Mouse (Mus musculus): ENCODE measurements around the gene Hipk2. TPM values are rescaled to one million over a fixed set of nuclear protein-coding genes. Genes with fewer than 3 reads are reported as not detected.

Gene Hipk2
- polyA plus RNA-seq, 1 experiment from 2014 or later, result 34.6 TPM

DNA sequence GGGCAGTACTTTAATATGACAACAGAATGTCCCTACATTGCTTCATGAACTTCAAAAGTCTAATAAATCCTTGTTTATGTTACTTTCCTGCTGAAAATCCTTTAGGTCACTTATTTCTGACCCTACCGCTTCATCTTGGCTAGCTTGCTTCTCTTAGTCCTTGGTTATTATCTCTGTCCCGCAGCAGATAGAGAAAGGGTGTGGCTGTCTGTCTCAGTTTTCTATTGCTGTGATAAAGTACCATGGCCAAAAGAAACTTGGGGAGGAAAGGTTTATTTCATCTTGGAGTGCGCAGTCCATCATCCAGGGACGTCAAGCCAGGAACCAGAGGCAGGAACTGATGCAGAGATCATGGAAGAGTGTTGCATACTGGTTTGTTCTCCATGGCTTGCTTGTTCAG lies 40.6 kb upstream of the Hipk2 start:
- no peak for ATAC-seq (ENCODE audit: low FRiP score, low read depth)
- no peak overlapping the region for H3K9ac ChIP-seq
- no peak overlapping the region for H3K4me3 ChIP-seq

DNA sequence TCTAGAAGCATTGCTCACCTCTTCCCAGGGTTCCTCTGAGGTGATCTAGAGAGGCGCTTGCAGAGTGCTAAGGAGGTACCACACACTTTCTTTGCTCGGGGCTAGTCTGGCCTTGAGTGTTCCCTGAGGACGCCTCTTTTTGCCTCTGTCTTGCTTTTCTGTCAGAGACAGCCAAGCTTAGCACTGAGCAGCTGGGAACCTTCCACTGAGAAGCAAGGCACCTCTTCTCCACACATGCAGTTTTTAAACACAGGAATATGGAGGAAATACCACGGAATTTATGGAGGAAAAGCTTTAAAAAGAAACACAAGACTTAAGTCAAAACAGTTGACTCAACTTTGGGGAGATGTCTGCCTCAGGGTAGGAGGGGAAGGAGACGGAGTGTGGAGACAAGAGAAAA lies 39.8 kb upstream of the Hipk2 start:
- Histone ChIP-seq H3K4me1 (replicated peaks) (peaks cover 18% of the 10 kb centered on the region), H3K9me3 (no peaks in the 10 kb centered on the region), H3K4me2 (no peak overlapping the region), H3K4me3 (no peak overlapping the region), H3K9ac (no peak overlapping the region), H3K27me3 (no peaks in the 10 kb centered on the region), H3K36me3 (no peaks in the 10 kb centered on the region), H3K27ac (replicated peaks) (no peak overlapping the region)
- WGBS, result 57% methylated on average over 5 of the region's 5 CpGs
- ATAC-seq (ENCODE audit: low FRiP score, low read depth), result no peak

More for the DNA sequence above, 40.6 kb upstream of the Hipk2 start:
- Histone ChIP-seq H3K36me3 (no peaks in the 10 kb centered on the region), H3K4me1 (replicated peaks) (peaks cover 18% of the 10 kb centered on the region), H3K4me2 (no peak overlapping the region), H3K27me3 (no peaks in the 10 kb centered on the region), H3K9me3 (no peaks in the 10 kb centered on the region), H3K27ac (replicated peaks) (no peak overlapping the region)
- WGBS, result 92% methylated on average over 4 of the region's 4 CpGs

DNA sequence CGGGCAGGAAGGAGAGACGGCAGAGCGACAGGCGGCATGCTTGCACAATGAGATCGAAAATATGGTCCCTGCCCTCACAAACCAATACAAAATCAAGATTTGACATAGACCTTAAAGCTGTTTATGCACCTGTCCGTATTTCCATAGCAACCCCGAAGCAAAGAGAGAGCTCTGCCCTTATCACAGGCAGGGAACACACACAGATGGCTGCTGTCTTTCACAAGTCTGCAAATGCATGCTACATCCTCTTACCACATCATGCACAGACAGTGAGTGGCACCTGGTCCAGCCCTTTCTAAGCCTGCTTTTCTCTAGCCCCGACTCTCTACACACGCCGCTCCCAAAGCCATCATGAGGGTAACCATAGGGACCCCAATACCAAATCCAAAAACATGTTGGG lies 38.2 kb upstream of the Hipk2 start:
- ATAC-seq (ENCODE audit: low FRiP score, low read depth), result no peak
- Histone ChIP-seq H3K9me3 (no peaks in the 10 kb centered on the region), H3K27me3 (no peaks in the 10 kb centered on the region), H3K4me2 (no peak overlapping the region), H3K27ac (replicated peaks) (no peak overlapping the region), H3K9ac (no peak overlapping the region), H3K36me3 (no peaks in the 10 kb centered on the region), H3K4me3 (no peak overlapping the region), H3K4me1 (replicated peaks) (peaks cover 18% of the 10 kb centered on the region)
- WGBS, result 79% methylated on average over 10 of the region's 10 CpGs

DNA sequence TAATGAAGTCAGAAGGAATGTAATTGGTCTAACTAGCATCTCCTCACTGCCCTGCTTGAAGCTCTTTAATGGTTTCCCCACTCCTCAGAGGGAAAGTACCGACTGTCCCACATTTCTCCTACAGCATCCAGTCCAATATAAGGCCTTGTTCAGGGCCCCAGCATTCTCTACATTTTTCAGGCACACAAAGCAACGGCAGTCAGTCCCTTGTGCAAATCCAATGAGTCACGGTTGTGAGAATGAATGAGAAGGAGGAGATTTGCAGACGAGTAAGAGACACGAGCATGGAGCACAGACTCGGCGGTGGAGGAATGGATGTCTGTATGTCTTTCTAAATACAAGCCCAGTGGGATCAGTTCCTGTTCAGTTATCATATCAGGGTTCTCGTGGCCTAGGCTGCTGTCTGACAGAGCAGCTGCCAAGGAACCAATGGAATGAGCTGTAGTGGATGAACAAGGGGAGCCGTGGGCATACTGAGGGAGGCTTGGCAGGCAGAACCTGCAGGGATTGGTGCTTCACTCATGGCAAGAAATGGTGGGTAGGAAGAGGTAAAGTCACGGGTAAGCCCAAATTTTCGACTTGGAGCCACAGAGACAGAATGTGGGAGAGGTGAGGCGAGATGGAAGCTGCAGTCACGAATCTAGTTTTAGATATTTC lies 37.5 kb upstream of the Hipk2 start:
- no peaks in the 10 kb centered on the region for H3K36me3 ChIP-seq
- no peaks in the 10 kb centered on the region for H3K9me3 ChIP-seq
- 43% methylated on average over 13 of the region's 13 CpGs for whole genome bisulfite sequencing
- H3K9ac ChIP-seq, result no peak overlapping the region
- no peaks in the 10 kb centered on the region for H3K27me3 ChIP-seq
- no peak overlapping the region for H3K4me2 ChIP-seq
- H3K27ac ChIP-seq (replicated peaks), result peak overlapping the region; percentile 23; the same call in 1 of the 2 replicates
- H3K4me3 ChIP-seq, result no peak overlapping the region
- H3K4me1 ChIP-seq (replicated peaks), result peaks cover 18% of the 10 kb centered on the region
- no peak for ATAC-seq (ENCODE audit: low FRiP score, low read depth)

DNA sequence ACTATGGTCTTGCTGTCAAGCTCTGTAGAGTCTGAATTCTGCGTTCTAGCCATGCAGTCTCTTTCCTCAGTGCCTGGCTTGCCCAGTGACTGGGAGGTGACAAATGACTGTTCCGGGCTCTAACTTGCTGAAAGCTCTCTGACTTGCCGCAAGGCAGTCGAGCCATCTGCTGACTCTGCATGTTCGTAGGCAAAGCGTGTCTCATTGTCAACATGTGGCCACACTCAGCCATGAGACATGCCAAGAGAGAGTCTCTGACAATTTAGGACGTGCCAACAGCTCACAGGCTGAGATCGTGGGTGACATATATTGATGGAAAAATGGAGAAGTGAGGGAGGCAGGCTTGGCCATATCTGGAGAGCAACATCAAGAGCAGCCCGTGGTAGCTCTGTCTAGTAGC lies 36.9 kb upstream of the Hipk2 start:
- ATAC-seq (ENCODE audit: low FRiP score, low read depth), result peak; percentile 29; the same call in 1 of the 2 replicates
- Histone ChIP-seq H3K9ac (no peak overlapping the region), H3K36me3 (no peaks in the 10 kb centered on the region), H3K4me3 (no peak overlapping the region), H3K4me1 (replicated peaks) (peaks cover 18% of the 10 kb centered on the region), H3K9me3 (no peaks in the 10 kb centered on the region), H3K4me2 (no peak overlapping the region), H3K27me3 (no peaks in the 10 kb centered on the region), H3K27ac (replicated peaks) (no peak overlapping the region)
- WGBS, result 61% methylated on average over 9 of the region's 9 CpGs

DNA sequence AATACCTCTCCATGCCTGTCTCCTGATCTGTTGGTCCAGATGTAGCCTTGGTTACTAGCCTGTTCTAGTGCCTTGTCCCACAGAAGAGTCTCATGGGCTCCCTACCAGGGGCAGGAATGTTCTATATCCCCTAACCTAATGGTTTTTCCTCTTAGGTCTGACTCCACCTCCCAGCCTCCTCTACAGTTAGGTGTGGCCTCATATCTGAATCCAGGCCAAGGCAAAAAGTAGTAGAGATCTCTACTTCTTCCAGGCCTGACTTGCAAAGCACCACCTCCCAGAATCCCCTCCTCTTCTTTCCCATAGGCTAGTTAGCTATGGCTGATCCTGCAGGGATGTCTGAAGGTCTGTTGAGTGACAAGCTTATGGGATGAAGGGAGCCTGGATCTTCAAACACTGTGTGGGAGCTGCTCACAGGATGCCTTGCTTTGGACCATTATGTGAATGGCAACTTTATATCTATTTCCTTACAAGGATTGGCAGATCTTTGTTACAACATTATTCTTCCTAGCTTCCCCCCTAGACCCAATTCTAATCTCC lies 36.2 kb upstream of the Hipk2 start:
- Histone ChIP-seq H3K4me2 (no peak overlapping the region), H3K27me3 (no peaks in the 10 kb centered on the region), H3K4me3 (no peak overlapping the region), H3K36me3 (no peaks in the 10 kb centered on the region), H3K4me1 (replicated peaks) (peaks cover 18% of the 10 kb centered on the region), H3K9ac (no peak overlapping the region), H3K27ac (replicated peaks) (no peak overlapping the region), H3K9me3 (no peaks in the 10 kb centered on the region)
- ATAC-seq (ENCODE audit: low FRiP score, low read depth), result no peak

DNA sequence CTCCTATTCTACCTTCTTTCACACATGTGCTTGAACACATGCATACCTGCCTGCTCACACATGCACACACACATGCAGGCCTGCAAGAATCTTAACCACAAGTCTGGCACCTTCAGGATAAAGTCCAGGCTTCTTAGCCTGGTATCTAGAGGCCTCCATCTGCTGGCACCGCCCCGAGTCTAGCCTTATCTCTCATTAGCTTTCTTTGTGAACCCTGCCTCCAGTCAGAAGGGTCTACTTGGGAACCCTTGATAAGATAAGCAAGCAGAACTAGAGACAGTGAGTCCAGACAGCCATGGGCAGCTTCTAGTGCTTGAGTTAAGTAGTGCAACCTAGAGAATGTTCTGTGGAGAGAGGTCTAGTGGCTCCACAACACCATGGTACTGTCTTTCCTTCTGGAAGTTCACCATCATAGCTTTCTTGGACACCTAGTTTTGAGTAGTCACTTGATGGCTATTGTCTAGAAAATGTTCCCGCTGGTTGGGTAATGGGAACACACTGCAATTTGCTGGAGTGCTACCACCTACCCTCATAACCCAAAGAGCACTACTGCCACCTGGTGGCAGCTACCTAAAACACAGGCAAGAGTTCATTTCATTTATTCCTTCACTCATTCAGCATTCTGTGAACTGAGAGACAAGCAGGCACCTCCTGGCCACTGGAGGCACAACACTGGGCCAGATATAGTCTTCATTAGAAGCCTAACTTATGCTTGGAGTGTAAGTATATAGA lies 35.0 kb upstream of the Hipk2 start:
- Histone ChIP-seq H3K4me2 (no peak overlapping the region), H3K4me1 (replicated peaks) (peaks cover 18% of the 10 kb centered on the region), H3K27me3 (no peaks in the 10 kb centered on the region), H3K27ac (replicated peaks) (no peak overlapping the region), H3K9me3 (no peaks in the 10 kb centered on the region), H3K36me3 (no peaks in the 10 kb centered on the region), H3K9ac (no peak overlapping the region), H3K4me3 (no peak overlapping the region)
- ATAC-seq (ENCODE audit: low FRiP score, low read depth), result no peak
- WGBS, result 74% methylated on average over 3 of the region's 3 CpGs

DNA sequence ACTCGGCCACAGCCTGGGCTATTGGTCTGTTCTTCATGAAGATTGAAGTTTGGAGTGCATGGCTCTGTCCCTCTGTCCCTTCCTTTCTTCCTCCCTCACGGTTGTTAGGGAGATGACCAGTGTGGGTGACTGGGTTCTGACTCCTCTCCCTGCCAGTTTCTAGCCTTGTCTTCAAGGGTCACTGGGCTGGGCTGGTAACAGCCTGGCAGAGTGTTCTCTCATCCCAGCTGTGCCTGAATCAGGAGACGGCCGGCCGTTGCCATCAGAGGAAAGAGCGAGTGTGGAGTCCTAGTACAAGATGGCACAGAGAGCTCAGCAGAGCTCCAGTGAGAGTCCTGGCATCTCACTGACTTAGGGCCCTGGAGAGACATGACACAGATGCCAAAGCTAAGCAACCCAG lies 32.4 kb upstream of the Hipk2 start:
- WGBS, result 88% methylated on average over 6 of the region's 6 CpGs
- Histone ChIP-seq H3K9me3 (no peaks in the 10 kb centered on the region), H3K27ac (replicated peaks) (no peak overlapping the region), H3K4me3 (no peak overlapping the region), H3K4me2 (no peak overlapping the region), H3K4me1 (replicated peaks) (peaks cover 8% of the 10 kb centered on the region; the same call in 1 of the 2 replicates), H3K9ac (no peak overlapping the region), H3K36me3 (no peaks in the 10 kb centered on the region), H3K27me3 (no peaks in the 10 kb centered on the region)
- ATAC-seq (ENCODE audit: low FRiP score, low read depth), result no peak

DNA sequence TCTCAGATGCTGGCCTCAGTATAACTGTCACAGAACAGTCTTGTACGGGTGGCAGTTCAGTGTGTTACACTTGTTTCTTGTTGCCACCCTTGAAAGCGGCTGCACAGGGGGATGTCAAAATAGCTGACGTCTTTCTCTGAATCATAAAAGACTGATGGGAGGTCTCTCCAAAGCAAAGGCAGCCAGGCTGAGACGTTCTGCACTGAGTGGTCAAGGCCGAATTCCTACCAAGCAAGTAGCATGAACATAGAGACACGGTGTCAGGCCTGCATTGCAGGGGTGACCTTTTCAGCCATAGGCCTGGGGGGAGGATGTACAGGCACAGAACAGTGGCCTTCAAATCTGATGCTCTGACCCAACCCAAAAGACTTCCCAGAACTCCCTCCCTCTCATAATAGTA lies 30.0 kb upstream of the Hipk2 start:
- no peak overlapping the region for H3K9ac ChIP-seq
- H3K4me3 ChIP-seq, result no peak overlapping the region
- no peaks in the 10 kb centered on the region for H3K27me3 ChIP-seq
- no peak overlapping the region for H3K27ac ChIP-seq (replicated peaks)
- H3K36me3 ChIP-seq, result no peaks in the 10 kb centered on the region
- ATAC-seq (ENCODE audit: low FRiP score, low read depth), result no peak
- no peak overlapping the region for H3K4me2 ChIP-seq
- H3K9me3 ChIP-seq, result no peaks in the 10 kb centered on the region
- WGBS, result 50% methylated on average over 6 of the region's 6 CpGs
- no peaks in the 10 kb centered on the region for H3K4me1 ChIP-seq (replicated peaks)

DNA sequence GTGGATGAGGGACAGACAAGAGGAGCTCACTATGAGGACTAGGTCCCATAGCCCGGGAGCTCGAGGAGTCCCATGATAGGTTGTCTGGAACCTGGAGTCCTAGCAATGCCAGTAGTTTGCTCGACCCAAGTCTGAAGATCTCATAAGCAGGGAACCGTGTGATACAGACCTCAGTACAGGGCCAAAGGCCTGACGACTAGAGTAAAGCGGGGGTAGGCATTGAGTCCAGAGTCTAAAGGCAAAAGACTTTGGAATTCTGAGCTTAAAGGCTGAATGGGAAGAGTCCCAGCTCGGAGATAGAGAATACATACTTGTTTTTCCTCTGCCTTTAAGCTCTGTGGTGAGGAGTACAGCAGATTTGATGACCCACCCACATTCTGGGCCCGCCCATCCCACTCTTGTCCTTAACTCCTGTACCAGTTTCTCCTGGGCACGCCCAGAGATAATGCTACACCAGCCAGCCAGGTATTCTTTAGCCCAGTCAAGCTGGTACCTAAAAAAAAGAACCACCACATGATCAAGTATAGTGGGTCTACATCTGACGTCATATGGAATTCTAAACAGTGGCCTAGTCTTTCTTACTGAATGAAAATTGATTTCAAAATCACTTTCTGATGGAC lies 27.0 kb upstream of the Hipk2 start:
- ATAC-seq (ENCODE audit: low FRiP score, low read depth), result no peak
- H3K4me3 ChIP-seq, result no peak overlapping the region
- WGBS, result 93% methylated on average over 10 of the region's 10 CpGs

DNA sequence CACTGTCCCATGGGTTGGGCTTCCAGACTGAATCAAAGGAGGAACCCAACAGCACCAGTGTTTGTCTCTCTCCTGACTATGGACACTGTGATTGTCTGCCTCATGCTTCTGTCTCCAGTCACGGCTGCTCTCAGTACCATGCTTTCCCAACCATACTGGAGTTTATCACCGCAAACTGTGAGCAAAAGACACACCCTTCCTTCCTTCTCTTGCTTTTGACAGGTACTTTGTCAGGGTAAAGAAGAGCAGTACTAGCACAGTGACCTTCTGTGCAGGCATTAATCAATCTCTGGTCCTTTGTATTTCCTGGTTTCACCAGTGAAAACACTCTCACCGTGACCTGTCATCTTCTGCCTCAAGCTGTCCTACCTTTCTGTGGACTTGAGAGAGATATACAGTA lies 25.7 kb upstream of the Hipk2 start:
- ATAC-seq (ENCODE audit: low FRiP score, low read depth), result no peak
- H3K4me2 ChIP-seq, result no peak overlapping the region

More for the DNA sequence above, 27.0 kb upstream of the Hipk2 start:
- Histone ChIP-seq H3K27me3 (no peaks in the 10 kb centered on the region), H3K4me1 (replicated peaks) (no peaks in the 10 kb centered on the region), H3K4me2 (no peak overlapping the region), H3K27ac (replicated peaks) (no peak overlapping the region), H3K9me3 (no peaks in the 10 kb centered on the region), H3K9ac (no peak overlapping the region), H3K36me3 (no peaks in the 10 kb centered on the region)

DNA sequence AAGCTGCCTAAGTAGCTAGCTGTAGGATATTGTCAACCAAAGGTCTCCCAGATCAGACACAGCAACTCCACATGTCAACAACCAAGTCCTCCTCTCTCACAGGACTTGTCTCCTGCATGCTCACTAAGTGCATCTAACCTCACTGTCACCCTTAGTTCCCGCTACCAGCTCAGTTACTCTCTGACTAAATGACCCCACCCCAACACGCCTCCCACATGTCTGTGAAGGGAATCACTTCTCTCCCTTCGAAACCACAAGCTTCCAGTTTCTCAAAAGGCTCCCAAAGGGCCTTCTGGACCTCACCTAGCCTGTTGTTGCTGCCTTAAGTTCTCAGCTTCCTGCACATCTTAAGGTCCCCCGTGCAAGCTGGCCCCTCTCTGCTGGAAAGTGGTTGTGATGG lies 25.2 kb upstream of the Hipk2 start:
- ATAC-seq (ENCODE audit: low FRiP score, low read depth), result no peak
- H3K9ac ChIP-seq, result no peak overlapping the region
- no peak overlapping the region for H3K4me2 ChIP-seq
- peaks cover 7% of the 10 kb centered on the region; the same call in 1 of the 2 replicates for H3K4me1 ChIP-seq (replicated peaks)
- H3K36me3 ChIP-seq, result no peaks in the 10 kb centered on the region
- H3K9me3 ChIP-seq, result no peaks in the 10 kb centered on the region
- no peaks in the 10 kb centered on the region for H3K27me3 ChIP-seq
- H3K27ac ChIP-seq (replicated peaks), result no peak overlapping the region
- no peak overlapping the region for H3K4me3 ChIP-seq
- WGBS, result 87% methylated on average over 4 of the region's 4 CpGs

More for the DNA sequence above, 25.7 kb upstream of the Hipk2 start:
- no peaks in the 10 kb centered on the region for H3K36me3 ChIP-seq
- H3K9ac ChIP-seq, result no peak overlapping the region
- H3K27ac ChIP-seq (replicated peaks), result no peak overlapping the region
- no peaks in the 10 kb centered on the region for H3K27me3 ChIP-seq
- no peaks in the 10 kb centered on the region for H3K9me3 ChIP-seq
- H3K4me1 ChIP-seq (replicated peaks), result peaks cover 7% of the 10 kb centered on the region; the same call in 1 of the 2 replicates
- WGBS, result 85% methylated on average over 3 of the region's 3 CpGs
- no peak overlapping the region for H3K4me3 ChIP-seq

Data from hindbrain, embryonic 15.5 days (tissue).